Mouse (Mus musculus) T-helper 17 cell (primary cell): ENCODE results near the gene Fbll1.

Experiments used
- in situ Hi-C, 2 experiments: fragments of 300-600 bp; cut with MboI, MseI; formaldehyde crosslinking; loops; 1 replicate in 1 of 2; 2 replicates in 1 of 2; pipeline ENCODE4 v1.15.1; 2025; ENCODE audit warnings: high pct_unique_total_duplicates in 2 of 2

Fbll1 gene

DNA sequence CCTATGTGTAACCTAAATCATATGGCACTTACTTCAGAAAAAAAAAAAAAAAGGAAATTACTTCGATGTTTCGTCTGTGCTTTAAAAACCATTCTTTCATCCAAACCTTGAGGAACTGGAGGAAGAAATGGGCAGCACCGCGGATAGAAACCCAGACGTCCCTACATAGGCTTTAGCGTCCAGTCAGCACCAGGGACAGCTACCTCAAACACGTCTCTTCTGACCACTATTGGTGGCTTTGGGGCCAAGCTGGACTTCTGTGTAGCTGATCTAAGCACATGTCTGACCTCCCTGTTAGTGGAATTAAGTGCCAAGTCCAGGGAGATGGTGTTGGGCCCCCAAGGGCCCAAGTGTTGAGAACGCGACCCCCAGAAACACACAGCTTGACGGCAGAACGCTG is at the start of gene Fbll1:
TSS of gene Fbll1 (minus strand) at position 11 of the 400 bp plus-strand sequence.
- in situ Hi-C loops: loop anchor here in 1 of 2 experiments (5.0 to 25.0 kb wide), 2 partner anchors 33 to 1087 kb away; partner anchors contain the start of gene Rars

DNA sequence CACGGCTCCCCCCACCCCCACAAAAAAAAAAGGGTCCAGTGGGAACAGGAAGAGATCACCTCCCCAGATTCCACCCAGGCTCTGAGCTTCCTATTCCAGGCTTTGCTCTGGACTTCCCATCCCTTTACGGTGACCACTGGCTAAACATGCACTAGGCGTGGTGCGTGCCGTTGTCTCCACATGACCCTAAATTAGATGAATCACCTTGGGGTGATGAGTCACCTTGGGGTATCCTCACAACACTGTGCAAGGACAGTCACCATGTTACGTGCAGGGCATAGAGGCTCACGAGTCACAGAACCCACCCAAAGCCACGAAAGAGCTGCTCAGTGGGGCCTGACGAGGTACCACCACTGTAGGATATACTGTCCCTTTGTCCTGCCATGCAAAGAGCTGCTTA is 45.6 kb upstream of the Fbll1 start:
- in situ Hi-C loops: loop anchor here in 1 of 2 experiments (25.0 kb wide), 1 partner anchor 1007 kb away; the partner anchor contains the start of gene Spdl1

DNA sequence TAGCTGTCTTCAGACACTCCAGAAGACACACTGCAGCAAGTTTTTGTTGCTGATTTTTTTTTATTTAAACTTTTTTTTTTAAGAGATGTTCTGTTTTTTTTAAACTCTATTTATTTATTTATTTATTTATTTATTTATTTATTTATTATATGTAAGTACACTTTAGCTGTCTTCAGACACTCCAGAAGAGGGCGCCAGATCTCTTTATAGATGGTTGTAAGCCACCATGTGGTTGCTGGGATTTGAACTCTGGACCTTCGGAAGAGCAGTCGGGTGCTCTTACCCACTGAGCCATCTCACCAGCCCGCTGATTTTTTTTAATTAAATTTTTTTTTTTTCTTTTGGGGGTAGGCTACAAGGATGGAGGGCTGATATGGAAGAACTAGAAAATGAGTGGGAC is 43.9 kb upstream of the Fbll1 start:
- in situ Hi-C loops: loop anchor here in 1 of 2 experiments (25.0 kb wide), 1 partner anchor 1005 kb away; the partner anchor contains the start of gene Spdl1

DNA sequence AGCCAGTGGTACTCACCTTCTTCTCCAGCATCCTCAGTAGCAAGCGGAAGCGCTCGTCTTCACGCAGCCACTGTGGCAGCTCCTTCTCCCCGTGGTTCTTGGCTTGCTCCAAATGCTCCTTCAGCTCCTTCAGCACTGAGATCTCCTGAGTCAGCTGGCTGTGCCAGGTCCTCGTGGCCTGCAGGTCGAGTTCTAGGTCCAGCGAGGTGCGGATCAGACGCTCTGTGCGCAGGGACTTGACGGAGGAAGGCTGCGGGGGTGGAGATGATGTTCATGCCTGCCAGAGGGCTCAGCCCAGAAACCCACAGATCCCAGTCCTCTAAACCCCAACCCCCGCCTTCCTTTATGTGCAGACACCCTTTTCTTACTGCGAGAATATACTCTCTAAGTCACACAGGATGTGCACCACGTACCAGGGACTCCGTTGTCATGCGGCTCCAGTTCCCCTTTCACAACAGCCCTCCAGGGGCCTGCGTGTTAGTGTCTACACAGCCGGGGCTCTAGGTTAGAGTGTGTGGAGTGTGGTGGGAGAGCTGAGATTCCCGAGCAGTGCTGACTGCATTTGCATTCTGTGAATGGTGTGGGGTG is 43.1 kb upstream of the Fbll1 start:
- in situ Hi-C loops: loop anchor here in 1 of 2 experiments (25.0 kb wide), 1 partner anchor 1005 kb away; the partner anchor contains the start of gene Spdl1

DNA sequence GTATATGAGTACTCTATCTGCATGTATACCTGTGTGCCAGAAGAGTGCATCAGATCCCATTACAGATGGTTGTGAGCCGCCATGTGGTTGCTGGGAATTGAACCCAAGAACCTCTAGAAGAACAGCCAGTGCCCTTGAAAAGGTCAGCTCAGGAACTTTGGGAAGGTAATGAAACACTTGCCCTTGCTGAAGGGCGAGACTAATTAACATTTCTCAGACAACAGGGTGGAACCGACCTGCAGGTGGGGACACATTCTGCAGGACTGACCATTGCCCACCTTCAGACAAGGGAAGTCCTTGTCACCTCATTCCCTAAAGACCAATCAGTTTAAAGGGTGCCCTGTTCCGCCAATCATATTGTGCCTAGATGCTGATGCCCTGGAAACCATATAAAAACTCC is 42.1 kb upstream of the Fbll1 start:
- in situ Hi-C loops: loop anchor here in 1 of 2 experiments (25.0 kb wide), 1 partner anchor 1004 kb away; the partner anchor contains the start of gene Spdl1

DNA sequence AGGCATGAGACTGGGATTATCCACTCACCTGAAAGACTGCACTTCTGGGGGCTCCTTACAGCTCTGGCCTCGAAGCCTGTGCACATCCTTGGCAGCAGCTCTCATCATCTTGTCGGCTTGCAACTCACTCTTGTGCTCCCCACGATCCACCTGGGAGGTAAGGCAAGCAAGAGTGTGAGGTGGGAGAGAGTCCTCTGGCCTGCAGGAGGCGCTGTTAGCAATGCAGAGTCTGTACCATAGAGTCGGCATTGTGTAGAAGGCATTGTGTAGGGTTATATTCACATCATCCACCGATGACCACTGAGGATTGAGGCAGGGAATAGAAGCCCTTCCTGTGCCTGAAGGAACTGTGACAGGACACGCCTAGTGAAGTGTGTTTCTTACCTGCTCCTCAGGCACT is 41.6 kb upstream of the Fbll1 start:
- in situ Hi-C loops: loop anchor here in 1 of 2 experiments (25.0 kb wide), 1 partner anchor 1003 kb away; the partner anchor contains the start of gene Spdl1

DNA sequence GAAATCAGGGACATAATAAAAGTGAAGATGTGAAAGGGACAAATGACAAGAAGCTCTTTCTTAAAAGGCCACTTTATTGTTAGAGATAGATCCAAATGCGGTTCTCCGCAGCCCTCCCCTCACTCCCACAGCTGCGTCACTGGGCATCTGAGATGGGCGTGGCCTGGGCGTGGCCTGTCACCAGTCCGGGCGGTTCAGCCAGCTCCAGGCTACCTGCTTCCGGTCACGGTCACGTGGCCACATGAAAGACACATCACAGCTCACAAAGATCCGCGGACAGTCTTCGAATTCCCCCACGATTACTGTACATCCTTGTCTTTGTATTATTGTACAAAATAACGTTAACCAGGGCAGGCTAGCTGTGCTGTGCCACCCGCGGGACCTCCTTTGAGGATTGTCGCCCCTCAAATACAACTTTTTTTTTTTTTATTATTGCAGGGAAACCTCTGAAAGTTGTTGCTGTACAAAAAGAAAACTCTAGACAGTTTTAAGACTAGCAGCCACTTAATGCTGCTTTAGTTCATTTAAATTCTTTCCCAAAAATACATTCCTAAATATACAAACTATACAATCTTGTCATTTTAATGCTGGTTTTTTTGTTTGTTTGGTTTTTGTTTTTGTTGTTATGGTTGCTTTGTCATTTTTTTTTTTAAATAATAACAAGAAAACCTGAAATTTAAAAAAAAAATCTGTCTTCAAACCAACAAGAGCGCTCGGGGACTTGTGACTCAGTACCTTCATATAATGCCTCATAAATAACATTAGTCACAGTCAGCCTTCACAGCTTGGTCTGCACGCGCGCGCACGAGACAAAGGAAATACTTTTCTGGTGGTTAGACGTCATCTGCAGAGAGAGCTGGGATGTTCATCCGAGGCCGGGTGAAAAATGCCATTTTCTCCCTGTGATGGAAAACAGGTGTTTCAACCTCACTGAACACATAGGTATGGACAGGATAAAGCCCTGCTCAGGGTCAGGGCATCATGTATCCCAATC is 40.0 kb upstream of the Fbll1 start:
- in situ Hi-C loops: loop anchor here (10.0 to 25.0 kb wide), 3 partner anchors 1001 to 1304 kb away; partner anchors contain the start of gene Spdl1 (in 2 of the 2)

DNA sequence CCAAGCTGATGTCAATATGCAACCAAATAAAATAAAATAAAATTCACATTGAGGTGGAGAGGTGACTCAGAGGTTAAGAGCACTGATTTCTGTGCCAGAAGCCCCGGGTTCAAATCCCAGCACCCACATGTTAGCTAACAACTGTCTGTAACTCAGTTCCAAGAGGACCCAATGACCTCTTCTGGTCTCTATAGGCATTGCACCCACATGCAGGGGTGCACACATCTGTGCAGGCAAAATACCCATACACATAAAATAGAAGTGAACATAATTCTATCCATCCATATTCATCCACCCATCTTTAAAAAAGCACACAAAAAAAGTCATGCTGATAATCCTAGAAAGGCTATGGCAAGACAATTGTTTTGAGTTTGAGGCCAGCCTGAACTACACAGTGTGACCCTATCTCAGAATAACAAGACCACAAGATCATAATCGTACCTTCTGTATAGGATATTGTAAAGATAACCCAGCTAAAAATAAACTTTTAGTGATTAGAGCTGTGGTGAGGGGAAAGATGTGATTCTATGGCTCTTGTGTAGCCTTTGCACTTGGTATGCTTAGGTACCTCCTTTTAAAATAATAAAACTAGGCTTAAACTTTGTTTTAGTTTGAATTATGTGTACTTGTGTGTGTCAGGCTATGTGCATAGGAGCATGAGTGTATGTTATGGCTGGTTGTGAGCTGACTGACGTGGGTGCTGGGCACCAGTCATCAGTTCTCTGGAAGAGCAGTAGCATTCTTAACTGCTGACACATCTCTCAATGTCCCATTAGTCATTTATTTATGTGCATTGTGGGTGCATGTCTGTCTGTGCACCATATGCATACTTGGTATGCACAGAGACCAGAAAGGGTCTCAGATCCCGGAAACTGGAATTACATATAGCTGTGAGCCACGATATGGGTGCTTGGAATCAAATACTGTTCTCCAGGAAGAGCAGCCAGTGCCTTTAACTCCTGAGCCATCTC is 38.8 kb upstream of the Fbll1 start:
- in situ Hi-C loops: loop anchor here (10.0 to 25.0 kb wide), 3 partner anchors 1000 to 1303 kb away; partner anchors contain the start of gene Spdl1 (in 2 of the 2)

DNA sequence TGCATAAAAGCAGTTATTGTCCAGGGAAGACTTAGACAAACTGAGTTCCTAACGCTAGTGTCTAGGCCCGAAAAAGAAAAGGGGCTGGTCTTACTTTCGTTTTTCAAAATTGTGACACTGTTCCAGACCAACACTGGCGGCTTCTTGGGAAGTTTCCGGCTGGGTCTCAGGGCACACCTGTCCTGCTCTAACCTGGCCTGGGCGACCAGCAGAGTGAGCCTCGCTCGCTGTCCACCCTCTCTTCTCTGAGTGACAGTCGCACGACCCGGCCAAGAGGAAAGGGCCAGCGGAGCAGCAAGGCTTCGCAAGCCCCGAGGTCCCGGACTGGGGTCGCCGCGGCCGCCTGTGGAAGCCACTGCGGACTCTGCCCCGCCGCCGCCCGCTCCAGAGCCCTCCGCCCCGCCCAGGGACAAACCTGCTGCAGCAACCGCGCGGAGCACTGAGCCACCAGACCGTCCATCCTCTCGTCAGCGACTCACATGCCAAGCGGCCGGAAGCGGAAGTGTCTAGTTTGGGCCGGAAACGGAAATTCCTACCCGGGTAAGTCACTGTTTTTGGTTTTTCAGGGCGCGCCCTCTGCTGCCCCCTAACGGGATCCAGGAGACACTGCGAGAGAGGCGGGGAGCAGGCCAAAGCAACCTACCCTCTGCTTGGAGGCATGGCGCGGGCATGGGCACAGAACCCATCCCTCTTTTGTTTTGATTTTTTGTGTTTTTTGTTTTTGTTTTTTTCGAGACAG is 35.5 kb upstream of the Fbll1 start, which contains the start of gene Rars:
TSS of gene Rars (minus strand) at position 485 of the 739 bp plus-strand sequence.
- in situ Hi-C loops: loop anchor here (5.0 to 25.0 kb wide), 5 partner anchors 37 to 1299 kb away; partner anchors contain the start of genes Pank3 (in 2 of the 2), Spdl1 (in 2 of the 2) and Fbll1 (in 1 of the 2)

DNA sequence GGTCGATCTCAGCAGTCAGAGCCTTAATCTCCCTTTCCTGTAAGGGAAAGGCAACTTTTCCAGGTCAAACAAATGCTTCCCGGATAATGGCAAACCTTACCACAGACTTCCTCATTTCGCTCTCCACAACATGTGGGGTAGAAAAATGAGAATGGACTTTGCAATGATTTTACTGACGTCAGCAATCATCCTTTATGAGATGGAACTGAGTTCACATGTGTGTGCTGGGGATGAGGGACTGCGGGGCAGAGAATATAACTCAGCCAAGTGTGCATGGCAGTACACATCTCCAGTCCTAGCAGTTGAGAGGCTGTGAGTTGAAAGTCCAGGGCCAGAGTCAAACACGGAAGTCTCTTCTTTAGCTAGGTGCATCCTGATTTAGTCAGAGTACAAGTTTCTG is 34.6 kb upstream of the Fbll1 start:
- in situ Hi-C loops: loop anchor here (5.0 to 25.0 kb wide), 5 partner anchors 36 to 1298 kb away; partner anchors contain the start of genes Pank3 (in 2 of the 2), Spdl1 (in 2 of the 2) and Fbll1 (in 1 of the 2)

DNA sequence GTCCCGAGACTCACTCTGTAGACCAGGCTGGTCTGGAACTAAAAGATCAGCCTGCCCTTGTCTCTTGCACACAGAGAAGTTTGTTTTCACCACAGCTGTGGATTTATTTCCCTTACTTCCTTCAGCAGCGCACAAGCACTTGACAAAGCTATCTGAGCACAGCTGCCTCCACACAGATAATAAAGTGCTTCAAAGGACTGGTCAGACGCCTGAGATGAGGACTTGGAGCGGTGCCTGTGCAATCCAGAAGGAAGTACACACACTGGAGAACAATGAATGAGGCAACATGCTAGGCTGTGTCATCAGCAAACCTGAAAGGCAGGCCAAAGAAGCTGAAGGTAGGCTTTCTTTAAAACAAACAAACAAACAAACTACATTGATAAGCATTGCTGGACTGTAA is 33.5 kb upstream of the Fbll1 start:
- in situ Hi-C loops: loop anchor here (5.0 to 25.0 kb wide), 5 partner anchors 35 to 1297 kb away; partner anchors contain the start of genes Pank3 (in 2 of the 2), Spdl1 (in 2 of the 2) and Fbll1 (in 1 of the 2)

DNA sequence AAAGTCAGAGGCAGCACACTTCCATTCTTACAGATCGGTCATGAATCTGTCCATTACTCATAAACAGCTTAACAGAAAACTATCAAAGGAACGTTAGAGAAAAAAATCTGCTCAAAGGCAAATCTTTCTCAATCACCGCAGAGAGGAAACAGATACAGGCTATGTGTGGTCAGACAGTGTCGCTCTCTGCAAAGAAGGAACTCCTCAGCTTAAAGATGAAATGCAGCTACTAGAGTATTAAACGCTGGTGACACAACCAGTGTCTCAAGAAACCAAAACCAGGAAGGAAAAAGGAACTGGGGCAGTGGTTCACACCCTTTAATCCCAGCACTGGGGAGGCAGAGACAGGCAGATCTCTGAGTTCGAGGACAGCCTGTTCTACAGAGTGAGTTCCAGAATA is 29.0 kb upstream of the Fbll1 start:
- in situ Hi-C loops: loop anchor here in 1 of 2 experiments (25.0 kb wide), 1 partner anchor 990 kb away; the partner anchor contains the start of gene Spdl1

DNA sequence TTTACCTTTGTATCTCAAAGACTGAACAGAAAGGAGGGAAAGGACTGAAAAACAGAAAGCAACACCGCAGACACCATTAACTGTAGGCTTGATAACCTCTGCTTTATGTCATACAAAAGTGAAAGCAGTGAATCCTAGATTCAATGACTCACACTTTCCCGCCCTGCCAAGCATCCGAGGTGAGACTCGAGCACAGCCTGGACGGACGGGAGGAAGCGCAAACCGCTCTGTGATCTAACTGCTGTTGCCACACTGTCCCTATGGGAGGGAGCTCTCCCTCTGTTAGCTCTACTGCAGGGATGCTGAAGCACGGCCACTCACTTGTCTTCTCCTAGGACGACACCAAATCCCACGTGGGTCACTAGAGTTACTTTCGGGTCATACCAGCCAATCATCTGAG is 17.6 kb upstream of the Fbll1 start:
- in situ Hi-C loops: no loop called here

DNA sequence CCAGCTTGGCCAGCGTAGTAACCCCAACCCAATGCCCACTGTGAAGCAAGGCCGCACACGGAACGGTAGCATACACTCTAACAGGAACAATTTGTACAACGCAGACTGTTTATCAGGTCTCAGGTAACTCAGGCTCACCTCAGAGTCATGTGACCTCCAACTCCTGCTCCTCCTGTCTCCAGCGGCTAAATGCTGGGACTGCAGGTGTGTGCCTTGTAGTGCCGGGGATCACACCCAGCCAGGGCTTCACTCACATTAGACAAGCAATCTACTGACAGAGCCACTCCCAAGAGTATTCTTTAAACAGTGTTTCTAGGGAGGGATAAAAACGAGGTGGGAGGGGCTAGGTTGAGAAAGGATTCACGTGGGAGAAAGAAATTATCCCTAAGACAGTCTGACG is 12.8 kb upstream of the Fbll1 start:
- in situ Hi-C loops: no loop called here

DNA sequence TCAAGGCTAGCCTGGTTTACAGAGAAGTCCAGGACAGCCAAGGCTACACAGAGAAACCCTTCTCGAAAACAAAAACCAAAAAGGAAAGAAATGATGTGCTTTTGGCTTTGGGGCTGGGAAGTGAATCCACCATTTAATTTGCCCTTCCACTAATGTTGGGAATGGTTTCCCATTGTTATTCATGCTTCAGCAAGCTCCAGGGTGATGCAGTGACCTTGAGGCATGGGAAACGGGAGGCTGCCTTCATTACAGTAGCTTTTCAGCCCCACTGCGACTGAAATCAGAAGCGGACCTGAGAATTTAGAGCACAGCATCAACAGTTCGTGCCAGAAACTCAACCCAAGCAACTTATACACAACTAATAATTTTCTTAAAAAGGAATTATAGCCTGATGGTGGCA is 2.6 kb upstream of the Fbll1 start:
- in situ Hi-C loops: no loop called here

DNA sequence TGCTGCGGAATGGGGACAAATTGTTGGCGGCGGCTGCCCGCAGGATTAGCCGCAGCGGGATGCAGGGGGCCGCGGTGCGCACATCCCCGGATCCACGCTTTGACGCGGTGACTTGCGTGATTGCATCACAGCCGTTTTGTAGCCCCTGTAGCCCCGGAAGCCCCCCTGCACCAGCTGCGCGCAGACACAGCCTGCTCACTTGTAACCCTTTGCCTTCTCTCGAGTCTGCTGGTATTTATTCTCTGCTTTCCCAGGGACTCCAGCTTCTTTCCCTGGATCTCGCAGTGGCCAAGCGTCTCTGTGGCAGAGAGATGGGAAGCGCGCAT is 226 bp downstream of the Fbll1 start:
- in situ Hi-C loops: loop anchor here in 1 of 2 experiments (5.0 to 25.0 kb wide), 2 partner anchors 34 to 1086 kb away; partner anchors contain the start of gene Rars

DNA sequence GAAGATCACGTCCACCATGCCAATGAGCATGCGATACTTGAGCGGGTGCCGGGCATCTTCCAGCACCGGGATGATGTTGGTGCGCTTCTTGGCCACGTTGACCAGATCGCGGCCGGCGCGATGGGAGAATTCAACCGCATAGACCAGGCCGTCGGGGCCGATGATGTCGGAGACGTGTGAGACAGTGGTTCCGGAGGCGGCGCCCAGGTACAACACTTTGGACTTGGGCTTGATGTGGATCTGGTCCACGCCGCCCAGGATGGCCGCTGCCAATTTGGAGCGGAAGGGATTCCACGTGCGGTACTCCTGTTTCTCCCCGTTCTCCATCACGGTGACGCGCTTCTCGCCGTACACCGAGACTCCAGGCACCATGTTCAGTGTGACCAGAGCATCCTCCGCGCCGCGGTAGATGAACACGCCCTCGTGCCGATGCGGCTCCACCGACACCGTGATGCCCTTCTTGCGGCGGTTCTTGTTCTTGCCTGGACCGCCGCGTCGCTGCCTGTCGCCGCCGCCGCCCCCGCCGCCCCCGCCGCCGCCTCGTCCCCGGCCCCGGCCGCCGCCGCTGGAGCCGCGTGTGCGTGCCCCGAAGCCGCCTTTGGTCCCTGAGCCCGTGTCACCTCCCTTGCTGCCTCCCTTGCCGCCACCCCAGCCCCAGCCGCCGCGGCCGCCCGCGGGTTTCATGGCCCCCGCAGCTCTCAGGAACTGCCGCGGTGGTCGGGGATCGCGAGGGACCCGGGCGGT is 761 bp downstream of the Fbll1 start:
- in situ Hi-C loops: loop anchor here in 1 of 2 experiments (5.0 to 25.0 kb wide), 2 partner anchors 34 to 1086 kb away; partner anchors contain the start of gene Rars

DNA sequence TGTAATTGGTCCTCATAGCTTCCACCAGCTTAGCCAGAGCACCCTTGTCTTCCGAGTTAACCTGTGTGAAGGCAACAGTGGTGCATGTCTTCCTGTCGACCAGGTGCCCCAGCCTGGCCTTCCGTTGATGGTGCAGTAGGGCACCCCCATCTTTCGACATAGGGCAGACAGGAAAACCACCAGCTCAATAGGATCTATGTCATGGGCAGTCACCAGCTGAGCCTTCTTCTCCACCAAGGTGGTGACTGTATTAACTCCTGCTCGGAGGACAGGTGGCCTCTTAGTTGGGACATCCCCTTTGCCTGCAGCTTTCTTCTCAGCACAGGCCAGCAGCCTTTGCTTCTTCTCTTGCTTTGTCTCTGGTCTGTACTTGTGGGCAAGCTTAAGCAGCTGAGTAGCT is 5.9 kb downstream of the Fbll1 start:
- in situ Hi-C loops: loop anchor here in 1 of 2 experiments (25.0 kb wide), 1 partner anchor 1080 kb away; no protein-coding TSS in a partner anchor
